Mouse (Mus musculus) testis, adult 2 months (tissue): ENCODE results near the gene Map2k5. TPM values are rescaled to one million over a fixed set of nuclear protein-coding genes. Genes with fewer than 3 reads are reported as not detected.
A peak's percentile ranks its signal among the peaks of the same experiment; 100 is the strongest.

ENCODE experiments used
- H3K27ac ChIP-seq: fragments of 200-500 bp; 2 replicates; pipeline ENCODE4 v1.5.1; 2012; ENCODE audit warnings: low read depth, low read length; ENCODE audit not compliant: control insufficient read depth, insufficient read depth
- H3K27me3 ChIP-seq: fragments of 200-500 bp; 2 replicates; pipeline ENCODE4 v1.6.1; 2012; ENCODE audit warnings: mild to moderate bottlenecking, low read length, moderate library complexity; ENCODE audit not compliant: control insufficient read depth, insufficient read depth
- H3K36me3 ChIP-seq: fragments of 200-500 bp; 2 replicates; pipeline ENCODE4 v1.6.1; 2012; ENCODE audit warnings: mild to moderate bottlenecking, low read length; ENCODE audit not compliant: control insufficient read depth, insufficient read depth
- H3K4me1 ChIP-seq: fragments of 200-500 bp; 2 replicates; pipeline ENCODE4 v1.6.1; 2012; ENCODE audit warnings: low read length; ENCODE audit not compliant: control insufficient read depth, insufficient read depth
- H3K4me3 ChIP-seq: fragments of 200-500 bp; 2 replicates; pipeline ENCODE4 v1.5.1; 2012; ENCODE audit warnings: low read depth, mild to moderate bottlenecking, low read length, moderate library complexity, mixed read lengths; ENCODE audit not compliant: control insufficient read depth
- CTCF ChIP-seq: fragments of 200-500 bp; IDR thresholded peaks from 2 replicates; pipeline ENCODE4 v1.5.1; 2012; ENCODE audit warnings: low read depth, mild to moderate bottlenecking, inconsistent platforms, low read length, moderate library complexity; ENCODE audit not compliant: control insufficient read depth, insufficient read depth, insufficient replicate concordance
- POLR2A ChIP-seq: fragments of 200-500 bp; IDR thresholded peaks from 2 replicates; pipeline ENCODE4 v1.6.1; 2012; ENCODE audit warnings: low read depth, mild to moderate bottlenecking, inconsistent platforms, low read length, moderate library complexity; ENCODE audit not compliant: control insufficient read depth
- polyA plus RNA-seq: library from polyadenylated mRNA; depleted of rRNA; stranded (reverse); fragments of >200 nt; gene quantifications from 2 replicates; pipeline ENCODE4 v1.2.3, GENCODE M21; 2012

Gene Map2k5
- polyA plus RNA-seq, 1 experiment, result 53.3 TPM

DNA sequence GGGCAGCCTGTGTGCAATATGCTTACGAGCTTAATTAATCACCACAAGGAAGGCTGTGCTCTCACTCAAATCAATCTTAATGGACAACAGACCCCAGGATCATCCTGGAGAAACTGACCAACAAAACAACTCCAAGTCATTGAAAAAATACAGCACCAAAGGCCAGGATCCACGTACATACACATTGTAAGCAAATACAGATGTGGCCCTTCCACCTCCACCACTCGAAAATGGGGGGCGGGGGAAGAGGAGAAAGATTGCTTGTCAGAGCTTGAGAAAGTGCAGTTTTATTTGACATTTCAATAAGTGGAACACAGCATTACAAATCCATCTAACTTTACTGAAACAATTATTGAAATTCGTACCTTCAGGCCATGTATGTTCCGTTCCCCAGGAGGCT, 39.0 kb downstream of the Map2k5 start:
- Histone ChIP-seq H3K4me1 (no peaks in the 10 kb centered on the region), H3K27ac (no peak overlapping the region), H3K27me3 (no peaks in the 10 kb centered on the region), H3K4me3 (no peak overlapping the region), H3K36me3 (no peaks in the 10 kb centered on the region)
- TF ChIP-seq CTCF (no peak), POLR2A (no peak)

DNA sequence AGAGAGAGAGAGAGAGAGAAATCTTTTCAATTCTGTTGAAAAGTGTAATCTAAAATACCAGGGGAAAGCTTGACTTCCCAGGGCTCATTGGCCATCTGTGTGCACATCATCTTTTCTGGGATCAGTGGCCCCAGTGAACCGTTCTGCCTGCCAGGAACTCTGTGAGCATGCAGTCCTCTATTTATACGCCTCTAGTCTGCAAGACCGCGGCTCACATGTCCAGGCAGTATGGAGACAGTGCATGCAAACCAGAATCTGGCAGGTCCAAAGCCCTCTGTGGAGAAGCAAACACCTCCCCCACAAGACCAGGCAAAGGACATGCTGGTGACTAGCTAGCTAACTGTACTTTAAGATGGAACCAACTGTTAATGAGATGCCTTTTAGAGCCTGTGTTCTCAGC, 41.9 kb downstream of the Map2k5 start:
- H3K36me3 ChIP-seq, result no peaks in the 10 kb centered on the region

GRCm38 (mm10) chr9:63333074-63333473, 44.6 kb downstream of the Map2k5 start:
- Histone ChIP-seq H3K27ac (no peak overlapping the region), H3K36me3 (no peaks in the 10 kb centered on the region; the same call in 1 of the 2 replicates), H3K27me3 (no peaks in the 10 kb centered on the region), H3K4me3 (no peak overlapping the region), H3K4me1 (no peaks in the 10 kb centered on the region)
- TF ChIP-seq POLR2A (no peak), CTCF (peak; percentile 62; the same call in 1 of the 2 replicates)

More for the DNA sequence above, 41.9 kb downstream of the Map2k5 start:
- Histone ChIP-seq H3K27ac (no peak overlapping the region), H3K4me1 (no peaks in the 10 kb centered on the region), H3K4me3 (no peak overlapping the region), H3K27me3 (no peaks in the 10 kb centered on the region)
- TF ChIP-seq CTCF (no peak), POLR2A (no peak)

GRCm38 (mm10) chr9:63331246-63331645, 46.5 kb downstream of the Map2k5 start:
- Histone ChIP-seq H3K27me3 (no peaks in the 10 kb centered on the region), H3K27ac (no peak overlapping the region), H3K4me1 (no peaks in the 10 kb centered on the region), H3K4me3 (no peak overlapping the region), H3K36me3 (no peaks in the 10 kb centered on the region; the same call in 1 of the 2 replicates)
- TF ChIP-seq CTCF, result no peak
- TF ChIP-seq POLR2A, result no peak

DNA sequence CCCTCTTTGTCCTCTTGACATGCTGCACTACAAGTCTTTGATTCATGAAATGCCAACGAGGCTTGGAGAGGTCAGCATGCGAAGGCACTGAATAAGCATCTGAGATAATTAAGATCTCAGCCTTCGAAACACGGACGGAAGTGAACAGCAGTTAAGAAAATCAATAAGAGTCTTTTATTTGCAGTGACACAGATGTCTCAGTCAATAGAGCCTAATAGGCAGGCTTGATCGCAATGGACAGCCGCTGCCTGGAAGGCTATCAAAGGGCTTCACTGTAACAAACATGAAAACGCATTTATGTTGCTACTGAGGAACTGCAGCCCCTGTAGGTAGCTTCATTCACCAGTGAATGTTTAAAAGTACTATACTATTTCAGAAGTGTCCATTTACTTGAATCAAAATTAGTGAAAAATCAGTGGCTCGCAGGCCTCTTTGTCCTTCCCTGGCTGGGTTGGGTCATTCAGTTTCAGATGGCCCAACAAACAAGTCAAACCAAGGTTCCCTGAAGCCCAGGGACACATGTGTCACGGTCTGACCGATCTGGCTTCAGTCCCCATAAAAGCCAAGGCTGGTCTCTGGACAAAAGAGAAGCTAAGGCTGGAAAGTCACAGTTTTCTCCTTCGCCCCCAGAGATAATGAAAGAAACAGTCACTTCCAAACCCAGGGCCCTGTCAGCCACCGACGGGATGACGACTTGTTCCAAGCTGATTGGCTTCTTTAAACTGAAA, 48.6 kb downstream of the Map2k5 start:
- TF ChIP-seq CTCF, result no peak
- no peak for TF ChIP-seq POLR2A
- Histone ChIP-seq H3K36me3 (no peaks in the 10 kb centered on the region; the same call in 1 of the 2 replicates), H3K4me1 (no peaks in the 10 kb centered on the region), H3K27me3 (no peaks in the 10 kb centered on the region), H3K27ac (no peak overlapping the region), H3K4me3 (no peak overlapping the region)

GRCm38 (mm10) chr9:63315231-63315630, 62.5 kb downstream of the Map2k5 start:
- H3K4me1 ChIP-seq, result no peaks in the 10 kb centered on the region
- H3K4me3 ChIP-seq, result no peak overlapping the region
- no peaks in the 10 kb centered on the region for H3K36me3 ChIP-seq
- TF ChIP-seq CTCF (no peak), POLR2A (no peak)
- H3K27me3 ChIP-seq, result no peaks in the 10 kb centered on the region
- no peak overlapping the region for H3K27ac ChIP-seq

DNA sequence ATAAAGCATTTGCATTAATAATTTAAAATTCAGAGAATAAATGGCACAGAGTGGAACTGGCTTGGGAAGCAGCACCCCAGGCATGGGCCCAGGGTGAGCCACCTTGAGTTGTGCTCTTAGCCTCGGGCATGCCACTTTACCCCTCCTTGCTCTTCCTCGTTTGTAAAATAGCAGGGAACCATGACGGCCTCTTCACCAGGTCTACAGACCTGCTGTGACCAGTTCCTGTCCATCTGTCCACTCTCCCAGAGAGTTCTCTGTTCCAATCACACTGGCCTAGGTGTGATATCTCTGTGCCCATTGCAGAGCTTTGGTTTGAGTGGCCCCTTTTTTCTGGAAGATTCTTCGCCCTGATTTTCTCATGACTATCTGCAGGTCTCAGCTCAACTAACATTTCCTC, 63.6 kb downstream of the Map2k5 start:
- no peaks in the 10 kb centered on the region for H3K27me3 ChIP-seq
- TF ChIP-seq POLR2A (no peak), CTCF (no peak)
- no peaks in the 10 kb centered on the region for H3K4me1 ChIP-seq
- H3K27ac ChIP-seq, result no peak overlapping the region
- no peak overlapping the region for H3K4me3 ChIP-seq
- no peaks in the 10 kb centered on the region for H3K36me3 ChIP-seq
